Mouse (Mus musculus): ENCODE data around the gene Kcnc2. TPM values are rescaled to one million over a fixed set of nuclear protein-coding genes. Genes with fewer than 3 reads are reported as not detected.

Gene Kcnc2
- polyA plus RNA-seq, 1 experiment from 2014 or later = 3.5 TPM

DNA sequence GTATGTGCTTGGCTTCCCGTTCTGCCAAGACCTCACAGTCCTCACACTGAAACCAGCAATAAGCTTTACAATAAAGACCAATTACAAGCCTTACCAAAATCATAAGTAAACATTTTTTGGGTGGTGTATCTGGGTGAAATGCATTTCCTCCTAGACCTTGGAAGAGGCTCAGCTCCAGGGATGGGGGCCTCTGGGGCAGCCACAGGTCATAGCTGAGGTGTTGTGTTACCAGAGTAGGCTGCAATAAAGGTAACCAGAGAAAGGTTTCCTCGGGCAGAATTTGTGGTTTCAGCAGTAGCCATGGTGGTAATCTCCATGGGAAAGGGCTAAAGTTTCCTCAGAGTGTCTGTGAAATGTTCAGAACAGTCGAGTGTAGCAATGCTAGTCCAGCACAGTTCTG lies 97.4 kb downstream of the Kcnc2 start:
- Histone ChIP-seq H3K27me3 (replicated peaks; ENCODE audit: control insufficient read depth, insufficient read depth, low read length) (no peaks in the 10 kb centered on the region), H3K9me3 (replicated peaks; ENCODE audit: control insufficient read depth, low read length) (no peaks in the 10 kb centered on the region), H3K27ac (ENCODE audit: low read depth, low read length) (no peak overlapping the region), H3K9ac (ENCODE audit: low read length) (no peak overlapping the region), H3K4me3 (ENCODE audit: low read depth, low read length) (no peak overlapping the region), H3K36me3 (ENCODE audit: control insufficient read depth, insufficient read depth, low read length) (no peaks in the 10 kb centered on the region), H3K4me2 (ENCODE audit: low read length) (no peak overlapping the region), H3K4me1 (ENCODE audit: control insufficient read depth, insufficient read depth, low read length) (no peaks in the 10 kb centered on the region)
- DNase-seq (ENCODE audit: low spot score) (no peak), ATAC-seq (no peak)
- 86% methylated on average over 3 of the region's 3 CpGs for WGBS

DNA sequence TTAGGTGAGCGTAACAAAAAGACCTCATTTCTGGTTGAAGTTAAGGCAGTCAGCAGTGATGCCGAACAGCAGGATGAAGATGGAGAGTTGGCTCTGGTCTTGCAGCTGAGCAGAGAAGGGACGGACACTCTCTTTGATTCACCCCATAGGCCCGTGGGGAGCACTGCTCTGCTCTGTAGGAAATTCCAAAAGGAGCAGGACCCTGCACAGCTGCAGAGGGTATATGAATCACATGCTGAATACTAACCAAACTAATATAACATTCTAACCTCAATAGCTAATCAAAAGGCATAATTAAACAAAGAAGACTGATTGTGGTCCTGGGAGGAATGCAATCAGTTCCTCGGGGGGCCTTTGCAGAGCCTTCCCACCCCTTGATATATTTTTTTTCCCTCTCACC lies 106.2 kb downstream of the Kcnc2 start:
- peak; percentile 66 for ATAC-seq
- H3K27ac ChIP-seq (ENCODE audit: low read depth, low read length) = no peak overlapping the region

DNA sequence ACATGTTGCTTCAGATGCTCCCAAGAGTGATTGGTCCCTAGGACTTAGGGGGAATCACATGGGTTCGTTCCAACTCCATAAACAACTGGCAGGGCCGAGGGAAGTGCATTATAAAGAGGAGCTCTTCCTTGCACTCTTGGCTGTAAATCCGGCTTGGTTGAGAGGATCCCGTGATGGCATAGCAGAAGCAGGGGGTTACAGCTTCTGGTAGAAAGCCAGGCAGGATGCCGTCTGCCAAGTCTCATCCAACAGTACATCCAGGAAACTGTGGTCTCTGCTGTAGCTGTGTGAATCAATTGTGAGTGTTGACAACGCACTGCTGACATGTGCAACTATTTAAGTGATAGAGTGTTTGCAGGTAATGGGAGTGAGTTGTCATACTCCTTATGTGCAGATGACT lies 107.5 kb downstream of the Kcnc2 start:
- no peak overlapping the region for H3K4me3 ChIP-seq (ENCODE audit: low read depth, low read length)
- no peaks in the 10 kb centered on the region for H3K36me3 ChIP-seq (ENCODE audit: control insufficient read depth, insufficient read depth, low read length)
- no peak overlapping the region for H3K27ac ChIP-seq (ENCODE audit: low read depth, low read length)
- H3K4me2 ChIP-seq (ENCODE audit: low read length) = no peak overlapping the region
- no peaks in the 10 kb centered on the region for H3K4me1 ChIP-seq (ENCODE audit: control insufficient read depth, insufficient read depth, low read length)
- H3K9ac ChIP-seq (ENCODE audit: low read length) = no peak overlapping the region
- DNase-seq (ENCODE audit: low spot score) (peak; percentile 33), ATAC-seq (no peak; the same call in 1 of the 2 replicates)
- H3K9me3 ChIP-seq (replicated peaks; ENCODE audit: control insufficient read depth, low read length) = no peaks in the 10 kb centered on the region
- H3K27me3 ChIP-seq (replicated peaks; ENCODE audit: control insufficient read depth, insufficient read depth, low read length) = no peaks in the 10 kb centered on the region
- 79% methylated on average over 6 of the region's 6 CpGs for WGBS

More for the DNA sequence above, 106.2 kb downstream of the Kcnc2 start:
- Histone ChIP-seq H3K4me2 (ENCODE audit: low read length) (no peak overlapping the region), H3K27me3 (replicated peaks; ENCODE audit: control insufficient read depth, insufficient read depth, low read length) (no peaks in the 10 kb centered on the region), H3K4me1 (ENCODE audit: control insufficient read depth, insufficient read depth, low read length) (no peaks in the 10 kb centered on the region), H3K9me3 (replicated peaks; ENCODE audit: control insufficient read depth, low read length) (no peaks in the 10 kb centered on the region), H3K36me3 (ENCODE audit: control insufficient read depth, insufficient read depth, low read length) (no peaks in the 10 kb centered on the region), H3K9ac (ENCODE audit: low read length) (no peak overlapping the region), H3K4me3 (ENCODE audit: low read depth, low read length) (no peak overlapping the region)
- peak; percentile 14 for DNase-seq (ENCODE audit: low spot score)
- WGBS = 79% methylated on average over 5 of the region's 5 CpGs

DNA sequence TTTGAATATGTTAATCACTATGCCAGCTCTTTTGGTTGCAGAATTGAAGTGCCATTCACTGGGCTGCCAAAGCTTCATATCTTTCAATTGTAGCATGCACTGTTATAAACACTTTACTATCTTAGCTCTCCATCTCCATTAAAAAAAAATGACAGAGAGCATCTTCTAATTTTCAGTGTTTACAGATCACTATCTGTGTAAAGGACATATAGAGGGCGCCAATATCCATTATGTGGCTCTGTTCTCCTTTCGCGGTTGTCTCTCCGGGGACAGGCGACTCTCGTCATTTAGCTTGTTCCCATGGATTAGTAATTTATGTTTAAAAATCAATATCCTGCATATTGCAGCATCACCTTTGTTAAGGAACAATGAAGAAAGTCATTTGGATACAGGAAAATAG lies 109.7 kb downstream of the Kcnc2 start:
- Histone ChIP-seq H3K4me3 (ENCODE audit: low read depth, low read length) (no peak overlapping the region), H3K27me3 (replicated peaks; ENCODE audit: control insufficient read depth, insufficient read depth, low read length) (no peaks in the 10 kb centered on the region), H3K36me3 (ENCODE audit: control insufficient read depth, insufficient read depth, low read length) (no peaks in the 10 kb centered on the region), H3K9me3 (replicated peaks; ENCODE audit: control insufficient read depth, low read length) (no peaks in the 10 kb centered on the region), H3K4me2 (ENCODE audit: low read length) (no peak overlapping the region), H3K9ac (ENCODE audit: low read length) (no peak overlapping the region), H3K4me1 (ENCODE audit: control insufficient read depth, insufficient read depth, low read length) (no peaks in the 10 kb centered on the region), H3K27ac (ENCODE audit: low read depth, low read length) (no peak overlapping the region)
- ATAC-seq = no peak
- no peak for DNase-seq (ENCODE audit: low spot score)
- WGBS = 95% methylated on average over 6 of the region's 6 CpGs

DNA sequence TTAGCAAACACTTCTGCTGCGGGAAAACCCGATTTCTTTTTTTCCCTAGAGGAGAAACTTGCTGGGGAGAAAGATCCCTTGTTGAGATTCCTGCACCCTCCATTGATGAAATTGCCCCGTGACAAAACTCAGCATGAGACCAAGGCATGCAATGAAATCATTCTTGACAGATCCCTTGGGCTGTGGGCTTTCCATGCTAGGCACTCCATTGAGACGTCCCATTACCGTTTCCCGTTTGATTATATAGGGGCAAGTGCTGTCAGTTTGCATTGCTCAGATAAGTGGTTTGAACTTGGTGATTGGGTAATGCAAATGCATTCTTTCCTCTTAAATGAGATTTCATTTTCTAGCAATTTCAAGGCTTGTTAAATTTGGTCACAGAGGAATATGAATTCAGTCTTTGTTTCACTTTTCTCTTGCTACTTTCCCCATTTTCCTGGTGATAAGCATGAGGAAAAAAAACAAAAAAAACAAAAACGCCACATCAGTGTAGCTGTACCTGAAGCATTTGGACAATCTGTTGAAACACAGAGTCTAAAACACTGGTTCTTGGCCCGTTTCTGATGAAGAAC lies 123.6 kb downstream of the Kcnc2 start:
- H3K9ac ChIP-seq (ENCODE audit: low read length) = no peak overlapping the region
- H3K4me2 ChIP-seq (ENCODE audit: low read length) = no peak overlapping the region
- H3K36me3 ChIP-seq (ENCODE audit: control insufficient read depth, insufficient read depth, low read length) = no peaks in the 10 kb centered on the region
- H3K27me3 ChIP-seq (replicated peaks; ENCODE audit: control insufficient read depth, insufficient read depth, low read length) = no peaks in the 10 kb centered on the region
- no peak overlapping the region for H3K4me3 ChIP-seq (ENCODE audit: low read depth, low read length)
- WGBS = 67% methylated on average over 8 of the region's 8 CpGs
- no peak overlapping the region for H3K27ac ChIP-seq (ENCODE audit: low read depth, low read length)
- no peaks in the 10 kb centered on the region for H3K4me1 ChIP-seq (ENCODE audit: control insufficient read depth, insufficient read depth, low read length)
- H3K9me3 ChIP-seq (replicated peaks; ENCODE audit: control insufficient read depth, low read length) = no peaks in the 10 kb centered on the region
- ATAC-seq = no peak
- no peak for DNase-seq (ENCODE audit: low spot score)

DNA sequence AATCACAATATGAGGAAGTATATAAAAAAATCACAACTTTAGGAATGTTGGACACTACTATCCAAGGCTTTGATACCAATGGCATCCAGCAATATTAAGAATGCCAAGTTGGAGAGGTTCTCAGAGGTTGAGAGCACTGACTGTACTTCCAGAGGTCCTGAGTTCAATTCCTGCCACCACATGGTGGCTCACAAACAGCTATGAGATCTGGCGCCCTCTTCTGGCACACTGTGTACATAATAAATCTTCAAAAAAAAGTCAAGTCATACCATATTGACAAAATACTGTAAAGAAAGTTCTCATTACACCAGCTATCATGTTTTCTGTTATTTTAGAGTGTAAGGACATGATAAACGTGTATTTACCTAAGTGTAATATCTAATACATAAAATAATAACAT lies 126.3 kb downstream of the Kcnc2 start:
- H3K4me1 ChIP-seq (ENCODE audit: control insufficient read depth, insufficient read depth, low read length) = no peaks in the 10 kb centered on the region
- no peaks in the 10 kb centered on the region for H3K9me3 ChIP-seq (replicated peaks; ENCODE audit: control insufficient read depth, low read length)
- 50% methylated on average over 2 of the region's 2 CpGs for WGBS
- DNase-seq (ENCODE audit: low spot score) = no peak
- no peaks in the 10 kb centered on the region for H3K36me3 ChIP-seq (ENCODE audit: control insufficient read depth, insufficient read depth, low read length)
- H3K27ac ChIP-seq (ENCODE audit: low read depth, low read length) = no peak overlapping the region
- no peak overlapping the region for H3K9ac ChIP-seq (ENCODE audit: low read length)
- no peak overlapping the region for H3K4me2 ChIP-seq (ENCODE audit: low read length)
- H3K27me3 ChIP-seq (replicated peaks; ENCODE audit: control insufficient read depth, insufficient read depth, low read length) = no peaks in the 10 kb centered on the region
- no peak overlapping the region for H3K4me3 ChIP-seq (ENCODE audit: low read depth, low read length)
- no peak for ATAC-seq

DNA sequence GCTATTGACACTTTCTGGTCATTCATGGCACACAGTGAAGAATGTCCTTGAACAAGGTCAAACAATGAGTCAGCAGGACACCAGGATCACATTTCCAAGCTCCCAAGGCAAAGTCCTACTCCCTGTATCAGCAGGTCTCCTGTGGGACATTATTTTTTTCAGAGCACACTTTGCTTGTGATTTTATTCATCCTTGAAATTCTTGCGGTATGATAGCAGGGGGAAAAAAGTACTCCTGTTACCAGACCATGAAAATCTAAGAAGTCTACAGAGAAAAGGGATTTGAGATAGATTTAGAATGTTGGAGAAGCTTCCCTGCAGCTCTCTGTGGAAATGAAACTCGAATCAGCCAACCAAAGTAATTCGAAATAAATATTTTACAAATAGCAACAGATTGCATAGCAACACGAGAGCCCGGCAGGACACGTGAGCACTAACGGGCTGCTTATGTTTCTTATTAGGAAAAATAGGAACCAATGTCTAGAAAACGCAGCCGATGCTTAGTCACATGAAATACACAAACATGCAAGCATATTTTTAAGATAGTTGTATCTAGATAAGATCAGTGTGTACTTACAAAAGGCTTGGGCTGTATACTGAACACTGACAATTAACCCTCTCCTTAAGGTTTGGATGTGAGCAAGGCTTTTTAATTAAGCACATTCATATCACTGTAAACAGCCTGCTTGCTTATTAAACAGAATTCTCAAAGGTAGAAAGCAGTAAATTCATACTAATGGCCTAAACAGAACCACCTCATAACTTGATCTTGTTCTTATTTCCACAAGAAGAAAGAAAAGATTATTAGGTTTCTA lies 129.9 kb downstream of the Kcnc2 start:
- Histone ChIP-seq H3K4me1 (ENCODE audit: control insufficient read depth, insufficient read depth, low read length) (no peaks in the 10 kb centered on the region), H3K36me3 (ENCODE audit: control insufficient read depth, insufficient read depth, low read length) (no peaks in the 10 kb centered on the region), H3K27me3 (replicated peaks; ENCODE audit: control insufficient read depth, insufficient read depth, low read length) (no peaks in the 10 kb centered on the region), H3K9ac (ENCODE audit: low read length) (no peak overlapping the region), H3K4me2 (ENCODE audit: low read length) (no peak overlapping the region), H3K9me3 (replicated peaks; ENCODE audit: control insufficient read depth, low read length) (no peaks in the 10 kb centered on the region), H3K4me3 (ENCODE audit: low read depth, low read length) (no peak overlapping the region), H3K27ac (ENCODE audit: low read depth, low read length) (no peak overlapping the region)
- 40% methylated on average over 9 of the region's 9 CpGs for WGBS
- DNase-seq (ENCODE audit: low spot score) (peak; percentile 12), ATAC-seq (no peak)

DNA sequence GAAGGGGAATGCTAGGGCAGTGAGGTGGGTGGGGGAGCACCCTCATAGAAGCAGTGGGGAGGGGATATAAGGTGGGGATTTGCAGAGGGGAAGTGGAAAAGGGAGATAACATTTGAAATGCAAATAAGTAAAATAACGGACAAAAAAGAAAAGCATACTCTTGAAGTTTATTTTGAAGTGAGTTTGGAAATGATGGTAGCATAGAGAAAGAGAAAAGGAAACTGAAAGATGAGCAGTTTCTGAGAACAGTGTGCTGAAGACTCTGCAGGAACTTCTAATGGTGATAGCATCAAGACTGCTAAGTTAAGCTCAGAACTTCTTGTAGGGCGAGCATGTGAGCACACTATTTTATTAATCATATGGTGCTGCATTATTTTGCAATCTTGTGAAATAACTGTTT lies 138.6 kb downstream of the Kcnc2 start:
- H3K4me3 ChIP-seq (ENCODE audit: low read depth, low read length) = no peak overlapping the region
- H3K9me3 ChIP-seq (replicated peaks; ENCODE audit: control insufficient read depth, low read length) = no peaks in the 10 kb centered on the region
- H3K4me2 ChIP-seq (ENCODE audit: low read length) = no peak overlapping the region
- H3K27ac ChIP-seq (ENCODE audit: low read depth, low read length) = no peak overlapping the region
- WGBS = 82% methylated on average over 2 of the region's 2 CpGs
- no peak for DNase-seq (ENCODE audit: low spot score)
- no peaks in the 10 kb centered on the region for H3K36me3 ChIP-seq (ENCODE audit: control insufficient read depth, insufficient read depth, low read length)
- no peak for ATAC-seq
- H3K4me1 ChIP-seq (ENCODE audit: control insufficient read depth, insufficient read depth, low read length) = no peaks in the 10 kb centered on the region
- H3K27me3 ChIP-seq (replicated peaks; ENCODE audit: control insufficient read depth, insufficient read depth, low read length) = no peaks in the 10 kb centered on the region
- no peak overlapping the region for H3K9ac ChIP-seq (ENCODE audit: low read length)

DNA sequence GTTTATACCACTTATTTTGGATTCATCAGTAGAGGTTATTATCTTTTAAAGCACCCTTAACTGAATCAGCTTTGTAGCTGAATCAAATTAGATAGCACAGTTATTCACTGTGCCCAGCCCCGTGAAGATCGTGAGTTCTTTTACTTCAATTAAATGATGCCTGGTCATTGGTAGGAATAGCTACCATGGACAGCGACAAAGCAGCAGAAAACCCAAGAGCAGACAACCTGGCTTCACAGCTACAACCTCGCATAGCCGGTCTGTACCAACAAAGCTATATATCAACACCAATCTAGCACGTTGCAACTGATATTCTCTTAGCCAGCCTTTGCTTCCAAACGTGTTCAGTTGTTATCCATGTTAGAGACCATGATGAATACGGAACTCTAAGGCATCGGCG lies 152.4 kb downstream of the Kcnc2 start:
- DNase-seq (ENCODE audit: low spot score) (no peak), ATAC-seq (no peak)
- Histone ChIP-seq H3K4me1 (ENCODE audit: control insufficient read depth, insufficient read depth, low read length) (no peaks in the 10 kb centered on the region), H3K36me3 (ENCODE audit: control insufficient read depth, insufficient read depth, low read length) (no peaks in the 10 kb centered on the region), H3K4me3 (ENCODE audit: low read depth, low read length) (no peak overlapping the region), H3K9me3 (replicated peaks; ENCODE audit: control insufficient read depth, low read length) (no peaks in the 10 kb centered on the region), H3K4me2 (ENCODE audit: low read length) (no peak overlapping the region), H3K27me3 (replicated peaks; ENCODE audit: control insufficient read depth, insufficient read depth, low read length) (no peaks in the 10 kb centered on the region), H3K9ac (ENCODE audit: low read length) (no peak overlapping the region), H3K27ac (ENCODE audit: low read depth, low read length) (no peak overlapping the region)
- 59% methylated on average over 10 of the region's 10 CpGs for WGBS
